Mouse (Mus musculus) right cerebral cortex, adult 2 months (tissue): ENCODE data around the gene Nat8f5.
"Not testable (repeated sequence)": the region's sequence is repeated elsewhere in the genome, so short reads cannot be mapped to it uniquely, and the experiment has no call there.

Experiments used
- DNase-seq, 2 experiments: peaks; one replicate each; pipeline ENCODE4 v3.0.0; 2021 to 2022; ENCODE audit warnings: low spot score in 2 of 2

Gene Nat8f5

GRCm38 (mm10) chr6:85820837-85821236, at the start of gene Nat8f5, which contains the start of gene Nat8f6:
TSS of gene Nat8f5 (minus strand) at chr6:85820972.
TSS of gene Nat8f6 (minus strand) at chr6:85820954.
- DNase-seq: no peak

GRCm38 (mm10) chr6:85869006-85869405, 48.2 kb upstream of the Nat8f5 start, which contains the start of gene Nat8f2:
TSS of gene Nat8f2 (minus strand) at chr6:85869158.
- DNase-seq: not testable (repeated sequence)

GRCm38 (mm10) chr6:85867726-85868690, 47.2 kb upstream of the Nat8f5 start:
- no peak for DNase-seq

GRCm38 (mm10) chr6:85866995-85867394, 46.2 kb upstream of the Nat8f5 start:
- DNase-seq: not testable (repeated sequence)

- DNase-seq: not testable (repeated sequence)
These were observed 45.4 kb upstream of the Nat8f5 start for GRCm38 (mm10) chr6:85866166-85866565.

- DNase-seq: peak in 1 of 2 experiments; percentile 21
These were observed 44.3 kb upstream of the Nat8f5 start for GRCm38 (mm10) chr6:85864900-85865639.

- no peak for DNase-seq
These were observed 43.1 kb upstream of the Nat8f5 start for GRCm38 (mm10) chr6:85863840-85864239.

- no peak for DNase-seq
These were observed 42.4 kb upstream of the Nat8f5 start for GRCm38 (mm10) chr6:85863136-85863535.

GRCm38 (mm10) chr6:85862565-85862964, 41.8 kb upstream of the Nat8f5 start:
- DNase-seq: no peak

GRCm38 (mm10) chr6:85861247-85861646, 40.5 kb upstream of the Nat8f5 start:
- no peak for DNase-seq

GRCm38 (mm10) chr6:85856194-85856678, 35.5 kb upstream of the Nat8f5 start:
- DNase-seq: peak; percentile 51 to 66

GRCm38 (mm10) chr6:85853481-85853880, 32.7 kb upstream of the Nat8f5 start:
- no peak for DNase-seq

GRCm38 (mm10) chr6:85851062-85851773, 30.4 kb upstream of the Nat8f5 start:
- no peak for DNase-seq

- DNase-seq: no peak
These were observed 28.5 kb upstream of the Nat8f5 start for GRCm38 (mm10) chr6:85849240-85849639.

GRCm38 (mm10) chr6:85848140-85848539, 27.4 kb upstream of the Nat8f5 start:
- no peak for DNase-seq

GRCm38 (mm10) chr6:85846921-85847320, 26.1 kb upstream of the Nat8f5 start:
- DNase-seq: no peak

- not testable (repeated sequence) for DNase-seq
These were observed 23.1 kb upstream of the Nat8f5 start for GRCm38 (mm10) chr6:85843677-85844458.

GRCm38 (mm10) chr6:85839982-85840381, 19.2 kb upstream of the Nat8f5 start:
- no peak for DNase-seq

GRCm38 (mm10) chr6:85838674-85839073, 17.9 kb upstream of the Nat8f5 start:
- DNase-seq: no peak

GRCm38 (mm10) chr6:85837307-85837706, 16.5 kb upstream of the Nat8f5 start:
- peak in 1 of 2 experiments; percentile 36 for DNase-seq

- DNase-seq: peak; percentile 36 to 52
These were observed 16.1 kb upstream of the Nat8f5 start for GRCm38 (mm10) chr6:85836827-85837226.
